In genomic region chr11:120727169-120727527, GRCm38 (mm10) we compare ENCODE assay signal across 8 mouse cellular contexts. TPM values are rescaled to one million over a fixed set of nuclear protein-coding genes. Genes with fewer than 3 reads are reported as not detected.
DNase-seq lines count a peak whose midpoint lies in the region; ATAC-seq and TF ChIP-seq lines count a peak whose summit lies in the region.

Gene Dcxr (minus strand): TSS chr11:120727281.

- H3ac ChIP-seq in myocyte (ENCODE audit: control insufficient read depth, insufficient read length) = peak within 1 kb of the TSS; percentile 16

- TF ChIP-seq EP300 in ES-Bruce4 (IDR thresholded peaks at IDR 0.05; ENCODE audit: insufficient read depth, low read depth, low read length) = no peak

- no peaks in the 10 kb centered on the region for H3K27me3 ChIP-seq in ES-Bruce4 (ENCODE audit: control insufficient read depth, insufficient read depth, low read length, poor library complexity, severe bottlenecking)
- peaks cover 71% of the 10 kb centered on the region for H3K27me3 ChIP-seq in heart, embryonic 13.5 days (replicated peaks)
- H3K27me3 ChIP-seq in kidney, postnatal 0 days (ENCODE audit: insufficient read depth, low read length) = no peaks in the 10 kb centered on the region
- H3K27me3 ChIP-seq in liver, embryonic 12.5 days (replicated peaks) = peaks cover 51% of the 10 kb centered on the region
- no peaks in the 10 kb centered on the region for H3K27me3 ChIP-seq in myocyte (ENCODE audit: control insufficient read depth, insufficient read depth, insufficient read length)
- no peaks in the 10 kb centered on the region for H3K27me3 ChIP-seq in stomach, embryonic 14.5 days (ENCODE audit: control insufficient read depth, insufficient read depth, low read length)

- no peaks in the 10 kb centered on the region for H3K9me3 ChIP-seq in ES-Bruce4 (replicated peaks; ENCODE audit: control insufficient read depth, insufficient read depth, low read length, poor library complexity, severe bottlenecking)
- H3K9me3 ChIP-seq in heart, embryonic 13.5 days = no peaks in the 10 kb centered on the region
- H3K9me3 ChIP-seq in kidney, postnatal 0 days (replicated peaks; ENCODE audit: low read length) = no peaks in the 10 kb centered on the region
- no peaks in the 10 kb centered on the region for H3K9me3 ChIP-seq in liver, embryonic 12.5 days (replicated peaks)
- H3K9me3 ChIP-seq in stomach, embryonic 14.5 days (ENCODE audit: control insufficient read depth, low read depth, low read length) = no peaks in the 10 kb centered on the region

- no peak within 1 kb of the TSS for H3K27ac ChIP-seq in ES-Bruce4 (ENCODE audit: insufficient read depth, low read length)
- no peak within 1 kb of the TSS for H3K27ac ChIP-seq in heart, embryonic 13.5 days (replicated peaks)
- peak within 1 kb of the TSS; percentile 78 for H3K27ac ChIP-seq in kidney, postnatal 0 days
- no peak within 1 kb of the TSS for H3K27ac ChIP-seq in liver, embryonic 12.5 days
- H3K27ac ChIP-seq in stomach, embryonic 14.5 days (ENCODE audit: low read length) = no peak within 1 kb of the TSS

- no peaks in the 10 kb centered on the region for H3K79me2 ChIP-seq in myocyte (ENCODE audit: control insufficient read depth, insufficient read depth)

- under 1% methylated on average over 14 of the region's 14 CpGs for WGBS in heart, embryonic 13.5 days
- 0% methylated on average over 14 of the region's 14 CpGs for WGBS in kidney, postnatal 0 days
- 0% methylated on average over 14 of the region's 14 CpGs for WGBS in liver, embryonic 12.5 days (ENCODE audit: insufficient replicate concordance)
- under 1% methylated on average over 14 of the region's 14 CpGs for WGBS in stomach, embryonic 14.5 days

- ATAC-seq in heart, embryonic 13.5 days (ENCODE audit: extremely low read depth, insufficient number of reproducible peaks, low FRiP score, low TSS enrichment) = peak; percentile 72; the same call in 1 of the 2 replicates
- ATAC-seq in kidney, postnatal 0 days (replicated peaks; ENCODE audit: low FRiP score, low read depth) = peak; percentile 88
- ATAC-seq in liver, embryonic 12.5 days = peak; percentile 89
- ATAC-seq in stomach, embryonic 14.5 days (ENCODE audit: insufficient number of reproducible peaks, insufficient read depth, low FRiP score, low read depth) = peak; percentile 88

- TF ChIP-seq POLR2A in ES-Bruce4 (IDR thresholded peaks at IDR 0.05; ENCODE audit: insufficient read depth, low read length) (no peak), myocyte (IDR thresholded peaks at IDR 0.05; ENCODE audit: insufficient read length, low read depth) (peak; percentile 65)

- peak within 1 kb of the TSS; percentile 79 for H3K4me2 ChIP-seq in heart, embryonic 13.5 days
- peak within 1 kb of the TSS; percentile 85 for H3K4me2 ChIP-seq in kidney, postnatal 0 days (ENCODE audit: low read length)
- H3K4me2 ChIP-seq in liver, embryonic 12.5 days = peak within 1 kb of the TSS; percentile 92
- H3K4me2 ChIP-seq in myocyte (ENCODE audit: low read depth) = peak within 1 kb of the TSS; percentile 94
- H3K4me2 ChIP-seq in stomach, embryonic 14.5 days (replicated peaks; ENCODE audit: low read depth, low read length) = peak within 1 kb of the TSS; percentile 83

- H3K4me1 ChIP-seq in ES-Bruce4 (ENCODE audit: control insufficient read depth, insufficient read depth, low read length) = peaks cover 2% of the 10 kb centered on the region
- peaks cover 22% of the 10 kb centered on the region for H3K4me1 ChIP-seq in heart, embryonic 13.5 days
- peaks cover 10% of the 10 kb centered on the region; the same call in 1 of the 2 replicates for H3K4me1 ChIP-seq in kidney, postnatal 0 days (replicated peaks; ENCODE audit: insufficient read depth, low read length)
- peaks cover 26% of the 10 kb centered on the region for H3K4me1 ChIP-seq in liver, embryonic 12.5 days
- no peaks in the 10 kb centered on the region; the same call in 1 of the 2 replicates for H3K4me1 ChIP-seq in stomach, embryonic 14.5 days (ENCODE audit: control insufficient read depth, insufficient read depth, low read length)

- peaks cover 9% of the 10 kb centered on the region for H3K36me3 ChIP-seq in ES-Bruce4 (ENCODE audit: control insufficient read depth, insufficient read depth, low read length, poor library complexity, severe bottlenecking)
- no peaks in the 10 kb centered on the region for H3K36me3 ChIP-seq in heart, embryonic 13.5 days
- H3K36me3 ChIP-seq in kidney, postnatal 0 days (ENCODE audit: insufficient read depth, low read length) = peaks cover 3% of the 10 kb centered on the region; the same call in 1 of the 2 replicates
- 0 out of 2 replicates have a peak, but pooled peaks cover 3% of the 10 kb centered on the region for H3K36me3 ChIP-seq in liver, embryonic 12.5 days
- H3K36me3 ChIP-seq in myocyte (ENCODE audit: control insufficient read depth, insufficient read depth) = no peaks in the 10 kb centered on the region
- H3K36me3 ChIP-seq in stomach, embryonic 14.5 days (ENCODE audit: control insufficient read depth, insufficient read depth, low read length) = no peaks in the 10 kb centered on the region

- H3K9ac ChIP-seq in ES-Bruce4 (ENCODE audit: low read depth, poor library complexity, severe bottlenecking) = peak within 1 kb of the TSS; percentile 43
- H3K9ac ChIP-seq in heart, embryonic 13.5 days = peak within 1 kb of the TSS; percentile 73
- peak within 1 kb of the TSS; percentile 54 for H3K9ac ChIP-seq in kidney, postnatal 0 days (ENCODE audit: low read depth, low read length)
- peak within 1 kb of the TSS; percentile 67 for H3K9ac ChIP-seq in liver, embryonic 12.5 days
- peak within 1 kb of the TSS; percentile 37 for H3K9ac ChIP-seq in stomach, embryonic 14.5 days (replicated peaks; ENCODE audit: low read depth, low read length)

- H3K4me3 ChIP-seq in ES-Bruce4 (ENCODE audit: low read depth, low read length) (peak within 1 kb of the TSS; percentile 79), myocyte (peak within 1 kb of the TSS; percentile 24)
- peak within 1 kb of the TSS; percentile 59 for H3K4me3 ChIP-seq in heart, embryonic 13.5 days
- peak within 1 kb of the TSS; percentile 54 for H3K4me3 ChIP-seq in kidney, postnatal 0 days (replicated peaks; ENCODE audit: low read depth, low read length)
- H3K4me3 ChIP-seq in liver, embryonic 12.5 days = peak within 1 kb of the TSS; percentile 65
- peak within 1 kb of the TSS; percentile 60 for H3K4me3 ChIP-seq in stomach, embryonic 14.5 days (ENCODE audit: low read depth, low read length)

- TF ChIP-seq CTCF in ES-Bruce4 (IDR thresholded peaks at IDR 0.05; ENCODE audit: low read depth, low read length) = peak; percentile 37
- TF ChIP-seq CTCF in kidney, postnatal 0 days (IDR thresholded peaks at IDR 0.05; ENCODE audit: low read depth) = peak; percentile 68

- DNase-seq in c-Kit-positive CD71-negative TER-119-negative erythroid progenitor cells, embryonic 14.5 days (ENCODE audit: low read depth) = peak; percentile 86
- DNase-seq in fibroblast of lung, adult 2 months (ENCODE audit: low read depth) = peak; percentile 97
- DNase-seq in kidney, postnatal 0 days (ENCODE audit: low spot score) = peak; percentile 98

TF ChIP-seq in myocyte, 11 proteins besides CTCF, POLR2A, EP300 and RAD21:
- TF ChIP-seq USF1 (IDR thresholded peaks at IDR 0.05; ENCODE audit: low read depth) (peak; percentile 48), MYOG (IDR thresholded peaks at IDR 0.05; ENCODE audit: control insufficient read depth in 1 of 3, insufficient read depth in 1 of 3, insufficient read length in 2 of 3, low read depth in 2 of 3) (no peak)

RNA-seq across cellular contexts. Expression of gene Dcxr, which starts in this region (rescaled TPM):
- polyA plus RNA-seq in ES-Bruce4 (2011; ENCODE audit: insufficient read depth, insufficient read length, low read depth, missing spikeins) (54.3 and 68.2 TPM in 2 replicates), myocyte (2012; fragmentation: generic; extraction: Trizol) (21.2 TPM)
- 7.5 and 7.6 TPM in 2 replicates for polyA plus RNA-seq in heart, embryonic 13.5 days (2015; fragmentation: Nextera tagmentation; extraction: Ambion mirVana)
- polyA plus RNA-seq in kidney, postnatal 0 days (2015; fragmentation: Nextera tagmentation; extraction: Ambion mirVana) = 112 and 123 TPM in 2 replicates
- 8.4 and 10.0 TPM in 2 replicates for polyA plus RNA-seq in liver, embryonic 12.5 days (2016; fragmentation: Nextera tagmentation; extraction: Ambion mirVana)
- polyA plus RNA-seq in stomach, embryonic 14.5 days (2014; fragmentation: Nextera tagmentation; extraction: Ambion mirVana) = 33.2 TPM in 2 replicates

Comparison
In these comparisons a context has a peak if more than half of its experiments do, and no peak if none do; other contexts are left out.
1. H3K4me3 ChIP-seq: peak in every context shown above with its lines; median percentile 79 in ES-Bruce4; 65 in liver, embryonic 12.5 days; 60 in stomach, embryonic 14.5 days; 59 in heart, embryonic 13.5 days; 54 in kidney, postnatal 0 days; 24 in myocyte.